Mouse (Mus musculus) CD4-positive, CD25-positive, alpha-beta regulatory T cell, adult 4 months (primary cell): ENCODE results near the gene Lcmt1. TPM values are rescaled to one million over a fixed set of nuclear protein-coding genes. Genes with fewer than 3 reads are reported as not detected.

Experiments used
- ATAC-seq: one replicate; pipeline ENCODE4 v1.8.0; 2017
- polyA plus RNA-seq, 2 experiments: library from polyadenylated mRNA; unstranded; fragments of 100-300 nt; shearing (Covaris generic); gene quantifications; one replicate each; pipeline ENCODE4 v1.2.1; 2017

The Lcmt1 gene
- polyA plus RNA-seq, 2 experiments from 2014 or later = 25.5 to 32.4 TPM

DNA sequence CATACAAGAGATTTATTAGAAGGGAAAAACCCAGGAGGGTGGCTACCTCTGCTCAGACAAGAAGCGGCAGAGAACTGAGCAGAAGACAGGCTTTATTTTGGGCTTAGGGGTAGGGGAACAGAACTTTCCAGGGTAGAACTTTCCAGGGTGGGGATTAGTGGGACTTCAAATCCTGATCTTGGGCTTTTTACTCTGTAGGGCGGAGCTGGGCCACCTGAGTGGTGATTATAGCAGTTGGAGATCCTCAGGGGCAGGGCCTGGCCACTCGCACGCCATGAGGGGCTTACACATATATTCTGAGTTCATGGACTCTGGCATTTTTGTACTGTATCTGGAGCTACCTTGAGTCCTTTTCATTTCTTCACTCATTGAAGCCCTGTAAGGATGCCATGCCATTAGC, 91.7 kb downstream of the Lcmt1 start:
- no peak for ATAC-seq

DNA sequence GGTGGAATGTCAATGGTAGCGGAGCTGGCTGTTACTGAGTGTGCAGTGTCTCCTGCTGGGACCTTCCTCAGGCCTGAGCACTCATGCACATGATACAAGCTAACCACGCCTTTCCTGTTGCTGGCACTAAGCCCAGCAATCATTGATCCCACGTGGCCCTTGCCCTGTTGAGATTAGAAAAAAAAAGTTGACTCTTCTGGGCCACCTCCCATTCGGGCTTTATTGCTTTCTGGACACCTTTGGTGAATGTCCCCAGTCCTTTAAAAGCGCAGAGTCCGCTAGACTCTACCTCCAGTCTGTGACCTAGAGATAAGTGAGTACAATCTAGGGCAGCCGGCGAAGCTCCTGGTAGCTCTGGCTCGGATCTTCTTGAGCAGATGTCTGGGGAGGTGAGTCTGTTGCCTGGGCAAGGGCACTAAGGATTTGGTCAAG, 92.5 kb downstream of the Lcmt1 start, which contains the start of gene Aqp8:
Aqp8 (plus strand) TSS at position 222 of the 432 bp plus-strand sequence.
- no peak for ATAC-seq

DNA sequence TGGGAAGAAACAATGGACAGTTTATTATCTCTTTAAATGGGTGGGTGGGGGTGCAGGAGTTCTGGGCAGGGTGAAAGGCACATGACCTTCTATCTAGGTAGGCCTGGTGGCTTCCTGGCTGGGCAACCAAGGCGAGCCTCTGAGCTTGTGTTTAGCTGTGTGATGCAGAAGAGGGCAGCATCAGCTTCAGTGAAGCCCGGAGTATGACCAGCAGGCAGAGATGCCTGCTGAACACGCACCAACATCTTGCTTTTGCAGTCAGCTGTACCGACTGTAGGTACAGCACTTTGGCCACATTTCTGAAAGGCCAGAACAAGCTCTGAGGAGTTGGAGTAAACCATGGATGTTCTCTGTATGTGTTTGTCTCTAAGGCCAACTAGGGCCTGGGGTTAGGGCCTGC, 94.0 kb downstream of the Lcmt1 start:
- no peak for ATAC-seq

DNA sequence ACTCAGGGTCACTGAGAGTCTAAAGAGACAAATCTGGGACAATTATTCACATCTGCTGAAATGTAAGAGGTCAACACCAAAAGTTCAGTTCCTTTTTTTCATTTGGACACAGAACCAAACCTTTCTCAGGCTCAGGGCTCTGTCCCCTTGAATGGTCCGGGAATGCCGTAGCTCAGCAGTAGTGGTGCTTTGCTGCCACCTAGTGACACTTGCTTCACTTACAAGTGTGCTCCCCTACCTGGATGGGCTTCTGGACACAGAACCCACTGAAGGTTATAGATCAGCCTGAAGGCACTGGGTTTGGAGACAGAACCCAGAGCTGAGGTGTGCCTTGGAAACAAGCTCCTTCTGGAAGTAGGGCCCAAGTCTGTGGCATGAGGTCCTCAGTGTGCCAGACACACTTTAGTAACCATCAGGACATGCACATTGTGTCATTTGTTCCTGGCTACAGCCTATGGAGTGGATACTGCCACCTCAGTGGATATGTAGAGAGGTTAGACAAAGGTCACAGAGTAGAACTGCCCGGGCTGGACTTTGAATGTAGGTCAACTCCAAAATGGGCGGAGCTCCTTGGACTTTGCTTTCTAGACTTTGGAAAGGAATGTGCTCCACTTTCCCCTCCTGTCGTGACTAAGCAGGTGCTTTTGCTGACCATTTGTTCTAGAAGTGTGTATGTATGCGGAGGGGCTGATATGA, 96.3 kb downstream of the Lcmt1 start:
- no peak for ATAC-seq

DNA sequence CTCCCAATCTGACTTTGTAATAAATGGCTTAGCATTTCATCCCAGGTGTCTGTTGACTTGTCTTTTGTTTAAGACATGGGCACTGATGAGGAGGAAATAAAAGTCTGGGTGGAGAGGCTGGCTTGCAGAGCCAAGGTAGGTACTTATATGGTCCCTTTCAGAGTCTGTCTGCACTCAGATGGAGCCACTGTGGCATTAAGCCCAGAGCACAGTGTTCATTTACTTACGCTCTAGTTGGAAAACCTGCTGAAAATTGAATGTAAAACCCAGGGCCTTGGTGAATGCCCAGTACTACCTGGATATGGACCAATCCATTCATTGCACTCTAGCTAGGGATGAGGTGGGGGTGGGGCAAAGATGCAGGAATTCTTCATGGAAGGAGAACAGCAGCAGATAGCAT, 98.4 kb downstream of the Lcmt1 start:
- no peak for ATAC-seq

Other genes starting within 250 kb of the Lcmt1 start
- 100 to 1,000 TPM in 1 of 2 experiments, 10 to 100 TPM in 1; 41.3 to 135 TPM for gene Tnrc6a, start 245.9 kb upstream of the Lcmt1 start, polyA plus RNA-seq
- gene Slc5a11, start 155.0 kb upstream of the Lcmt1 start, polyA plus RNA-seq = under 1 TPM; 0.42 to 0.70 TPM
- gene Arhgap17, start 131 bp downstream of the Lcmt1 start, polyA plus RNA-seq = 10 to 100 TPM; 22.5 to 22.7 TPM
- not detected for gene Aqp8, start 92.5 kb downstream of the Lcmt1 start, polyA plus RNA-seq
- gene Zkscan2, start 130.7 kb downstream of the Lcmt1 start, polyA plus RNA-seq = under 1 TPM in 1 of 2 experiments, not detected in 1; 0.04 TPM